Mouse (Mus musculus) lung, postnatal 10 days (tissue): ENCODE results near the gene Olfr934.

ENCODE experiments used
- DNase-seq: peaks from one replicate; pipeline ENCODE4 v3.0.0; 2021

Olfr934 gene

DNA sequence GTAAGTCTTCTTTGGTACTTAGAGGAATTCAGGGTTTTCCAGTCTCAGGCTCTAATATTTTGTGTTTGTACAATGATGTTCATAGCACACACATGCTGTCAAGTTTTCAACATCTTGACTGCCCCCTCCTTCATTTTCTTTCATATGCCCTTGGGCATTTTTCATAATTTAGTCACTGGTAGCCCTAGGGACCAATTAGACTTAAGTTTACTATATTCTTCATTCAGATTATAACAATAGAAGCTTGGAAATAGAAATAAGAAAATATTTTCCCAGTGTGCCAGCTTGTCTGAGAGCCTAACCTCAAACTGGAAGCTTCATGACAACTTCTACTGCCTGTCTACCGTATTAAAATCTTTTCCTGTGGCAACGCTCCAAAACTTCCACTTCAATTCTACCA lies at the start of gene Olfr934:
Olfr934 (minus strand) TSS at position 101 of the 400 bp plus-strand sequence.
- DNase-seq = no peak

DNA sequence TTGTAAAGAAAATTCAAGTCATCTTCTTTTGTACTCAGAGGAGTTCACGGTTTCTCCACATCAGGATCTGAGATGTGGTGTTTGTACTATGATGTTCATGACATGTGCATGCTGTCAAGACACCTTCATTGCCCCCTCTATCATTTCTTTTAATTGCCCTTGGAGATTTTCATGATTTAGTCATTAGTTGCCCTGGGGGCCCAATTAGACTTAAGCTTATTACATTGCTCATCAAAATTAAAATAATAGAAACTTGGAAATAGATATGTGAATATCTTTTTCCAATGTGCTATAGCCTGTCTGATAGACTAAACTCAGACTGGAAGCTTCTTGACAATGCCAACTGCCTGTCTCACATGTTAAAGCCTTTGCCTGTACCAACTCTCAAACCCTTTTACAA lies 35.2 kb upstream of the Olfr934 start, which contains the start of gene Olfr146:
Olfr146 (minus strand) TSS at position 101 of the 400 bp plus-strand sequence.
- no peak for DNase-seq

DNA sequence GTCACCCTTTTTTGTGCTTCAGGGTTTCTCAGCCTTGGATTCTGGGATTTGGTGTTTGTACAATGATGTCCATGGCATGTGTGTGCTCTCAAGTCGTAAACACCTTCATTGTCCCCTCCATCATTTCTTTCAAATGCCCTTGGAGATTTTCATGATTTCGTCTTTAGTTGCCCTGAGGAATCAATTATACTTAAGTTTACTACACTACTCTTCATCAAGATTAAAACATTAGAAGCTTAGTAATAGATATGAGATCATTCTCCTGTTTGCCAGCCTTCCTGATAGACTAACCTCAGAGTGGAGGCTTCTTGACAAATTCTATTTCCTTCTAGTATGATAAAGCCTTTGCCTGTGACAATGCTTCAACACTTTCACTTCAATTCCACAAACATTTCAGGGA lies 11.5 kb upstream of the Olfr934 start, which contains the start of gene Olfr935:
Olfr935 (minus strand) TSS at position 101 of the 400 bp plus-strand sequence.
- no peak for DNase-seq

DNA sequence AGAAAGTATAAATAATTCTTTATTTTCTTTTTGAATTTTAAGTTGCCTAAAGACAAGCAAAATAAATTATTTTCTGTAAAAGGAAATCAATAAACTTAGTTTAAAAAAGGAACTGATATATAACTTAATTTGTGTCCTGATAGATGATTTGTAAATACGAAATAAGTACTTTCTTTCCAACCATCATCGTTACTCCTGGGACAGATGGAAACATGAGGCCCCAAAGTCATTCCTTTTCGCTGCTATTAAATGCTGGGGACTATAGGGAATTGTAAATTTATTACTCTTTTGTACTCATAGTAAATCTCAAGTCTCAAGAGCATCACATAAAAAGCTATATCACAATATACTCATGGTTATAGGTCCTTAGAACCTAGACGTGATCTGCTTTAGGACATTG lies 16.1 kb downstream of the Olfr934 start, which contains the start of gene Olfr933:
Olfr933 (plus strand) TSS at position 301 of the 400 bp plus-strand sequence.
- no peak for DNase-seq

DNA sequence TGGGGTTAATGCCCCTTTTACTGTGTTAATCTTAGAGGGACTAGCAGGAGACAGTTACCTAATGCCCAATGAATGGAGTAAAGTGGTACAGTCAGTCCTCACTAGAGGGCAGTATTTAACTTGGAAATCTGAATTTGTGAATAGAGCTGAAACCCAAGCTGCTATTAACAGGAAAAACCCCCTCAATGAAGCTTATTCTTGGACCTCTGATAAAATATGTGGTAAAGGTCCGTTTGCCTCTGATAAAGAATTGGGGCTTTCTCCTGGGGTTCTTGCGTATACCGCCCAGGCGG lies 34.0 kb downstream of the Olfr934 start:
- no peak for DNase-seq

DNA sequence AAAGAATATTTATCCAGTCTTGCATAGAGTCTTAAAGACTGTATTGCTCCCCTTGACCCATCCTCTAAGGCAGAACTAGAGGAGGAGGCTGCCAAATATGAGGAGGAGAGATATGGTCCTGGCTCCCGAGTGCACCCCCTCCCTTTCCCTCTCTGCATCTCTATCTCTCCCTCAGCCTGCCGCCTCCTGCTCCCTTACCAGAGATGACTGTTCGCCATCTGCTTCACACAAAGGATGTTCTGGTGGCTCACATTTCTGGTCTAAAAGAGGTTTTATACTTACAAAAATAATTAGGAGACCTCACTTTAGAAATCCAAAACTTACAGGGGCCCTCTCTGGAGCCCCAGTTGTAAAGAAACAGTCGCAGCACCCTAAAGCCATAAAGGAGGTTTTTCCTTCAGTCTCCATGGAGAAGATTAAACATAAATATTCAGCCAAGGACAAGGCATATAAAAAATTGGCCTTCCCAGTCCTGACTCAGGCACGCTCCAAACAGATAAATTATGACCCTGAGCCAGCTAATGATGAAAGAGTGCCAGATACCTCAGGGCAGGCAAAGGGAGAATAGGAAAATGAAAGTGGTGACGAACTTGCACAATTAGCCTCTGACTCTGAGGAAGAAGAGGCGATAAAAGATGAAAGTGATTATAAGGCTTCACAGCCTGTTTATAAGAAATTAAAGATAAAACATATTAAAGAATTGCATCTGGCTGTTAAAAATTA lies 34.6 kb downstream of the Olfr934 start:
- no peak for DNase-seq
